Mouse (Mus musculus) liver, embryonic 14.5 days (tissue): Measurements from ENCODE around the gene Kat6b. TPM values are rescaled to one million over a fixed set of nuclear protein-coding genes. Genes with fewer than 3 reads are reported as not detected.
"Not testable (repeated sequence)": the region's sequence is repeated elsewhere in the genome, so short reads cannot be mapped to it uniquely, and the experiment has no call there.

ENCODE experiments used
- ATAC-seq: fragments of 200-750 bp; cut with Nextera tagmentation; 2 replicates; pipeline ENCODE4 v1.8.0; 2017; ENCODE audit warnings: moderate number of reproducible peaks, mild to moderate bottlenecking, moderate library complexity; ENCODE audit not compliant: insufficient read depth
- DNase-seq, 3 experiments: peaks; one replicate each; pipeline ENCODE4 v3.0.0-alpha.2; 2012 to 2013; ENCODE audit warnings: low read depth in 3 of 3, low spot score in 3 of 3
- H3K27ac ChIP-seq: fragments of 300-500 bp; sonication (generic); 2 replicates; pipeline ENCODE4 v1.5.1; 2014; ENCODE audit warnings: moderate library complexity, mild to moderate bottlenecking, control low read depth, inconsistent platforms
- H3K27me3 ChIP-seq: fragments of 300-500 bp; sonication (generic); 2 replicates; pipeline ENCODE4 v1.6.1; 2014; ENCODE audit warnings: mild to moderate bottlenecking, low read length, moderate library complexity; ENCODE audit not compliant: control insufficient read depth, insufficient read depth
- H3K36me3 ChIP-seq: fragments of 300-500 bp; sonication (generic); replicated peaks from 2 replicates; pipeline ENCODE4 v1.6.1; 2014; ENCODE audit warnings: low read depth; ENCODE audit not compliant: control insufficient read depth, insufficient read depth
- H3K4me1 ChIP-seq, 2 experiments: fragments of 200-500 bp in 1 of 2; fragments of 300-500 bp in 1 of 2; sonication (generic) in 1 of 2; replicated peaks; 2 replicates each; pipeline ENCODE4 v1.6.1; 2012 to 2014; ENCODE audit warnings: antibody characterized with exemption in 1 of 2, inconsistent platforms in 1 of 2, low read length in 1 of 2; ENCODE audit not compliant: control insufficient read depth in 2 of 2, insufficient read depth in 2 of 2
- H3K4me2 ChIP-seq: fragments of 300-500 bp; sonication (generic); 2 replicates; pipeline ENCODE4 v1.6.1; 2014; ENCODE audit warnings: low read depth, mild to moderate bottlenecking, control low read depth, moderate library complexity
- H3K4me3 ChIP-seq, 2 experiments: fragments of 200-500 bp in 1 of 2; fragments of 300-500 bp in 1 of 2; sonication (generic) in 1 of 2; 2 replicates each; pipeline ENCODE4 v1.5.1; 2012 to 2014; ENCODE audit warnings: low read depth in 2 of 2, low read length in 2 of 2, mild to moderate bottlenecking in 2 of 2, control low read depth in 1 of 2, inconsistent platforms in 1 of 2, moderate library complexity in 1 of 2; ENCODE audit not compliant: insufficient read depth in 1 of 2
- H3K9ac ChIP-seq: fragments of 300-500 bp; sonication (generic); replicated peaks from 2 replicates; pipeline ENCODE4 v1.6.1; 2014; ENCODE audit warnings: mild to moderate bottlenecking, control low read depth, moderate library complexity
- H3K9me3 ChIP-seq: fragments of 300-500 bp; sonication (generic); 2 replicates; pipeline ENCODE4 v1.6.1; 2016; ENCODE audit warnings: low read length, mixed read lengths; ENCODE audit not compliant: control insufficient read depth
- CTCF ChIP-seq: IDR thresholded peaks from 2 replicates; pipeline ENCODE4 v1.5.1; 2016; ENCODE audit warnings: antibody characterized with exemption, low read depth, control low read depth
- EP300 ChIP-seq: IDR thresholded peaks from 2 replicates; pipeline ENCODE4 v1.6.1; 2016; ENCODE audit warnings: antibody characterized with exemption, low read depth
- WGBS: fragments of 180-500 bp; shearing (Covaris S2); extraction: QIAGEN DNeasy Blood & Tissue Kit; methylation state at CpG from one replicate; pipeline ENCODE4 v1.1.7; 2014; ENCODE audit not compliant: insufficient replicate concordance; 5-methylcytosine and 5-hydroxymethylcytosine counted together
- polyA plus RNA-seq, 2 experiments: library from polyadenylated mRNA; depleted of rRNA in 1 of 2; stranded (reverse) in 1 of 2; unstranded in 1 of 2; fragments of >200 nt; fragmentation: Nextera tagmentation in 1 of 2; extraction: Ambion mirVana in 1 of 2; gene quantifications; 2 replicates each; pipeline versions ENCODE4 v1.2.1 to v1.2.3; 2012 to 2014

Gene Kat6b
- polyA plus RNA-seq, 2 experiments, result 0.93 to 1.4 TPM

DNA sequence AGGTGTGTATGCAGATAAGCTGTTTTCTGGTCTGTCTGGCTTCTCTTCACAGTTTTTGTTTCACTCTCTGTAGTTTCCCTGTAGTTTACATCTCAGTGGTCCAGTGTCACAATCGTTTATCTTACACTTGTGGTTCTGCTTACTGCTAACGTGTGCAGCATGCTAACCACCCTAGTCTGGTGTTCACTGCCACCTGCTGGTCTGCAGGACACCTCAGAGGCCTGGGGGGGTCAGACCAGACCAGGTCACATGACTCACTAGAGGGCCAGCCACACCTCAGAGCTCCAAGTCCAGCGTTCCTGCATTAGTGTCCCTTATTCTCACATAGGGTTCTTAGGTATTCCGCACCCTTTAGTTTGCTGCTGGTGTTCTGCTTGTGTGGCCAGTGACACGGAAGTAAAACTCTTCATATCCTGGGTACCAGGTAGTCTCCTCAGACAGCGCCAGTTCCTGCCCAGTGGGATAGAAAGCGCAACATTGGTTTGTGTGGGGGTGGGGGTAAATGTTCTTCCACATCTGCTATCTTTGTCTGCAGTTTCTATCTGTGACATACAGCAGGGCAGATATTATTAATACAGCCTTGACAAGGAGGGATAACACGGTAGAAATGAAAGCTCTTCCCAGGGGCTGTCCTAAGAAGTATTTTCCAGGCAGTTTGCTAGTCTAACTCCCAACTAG, 181.4 kb downstream of the Kat6b start:
- peak; percentile 57; the same call in 1 of the 2 replicates for ATAC-seq
- no peak overlapping the region for H3K4me3 ChIP-seq
- H3K27ac ChIP-seq, result no peak overlapping the region
- 44% methylated on average over 8 of the region's 8 CpGs for WGBS
- 0 out of 2 replicates have a peak overlapping the region, but pooled peaks have one; percentile 3 for H3K4me2 ChIP-seq
- peak in 2 of 3 experiments; percentile 12 to 14 for DNase-seq
- H3K36me3 ChIP-seq, result no peaks in the 10 kb centered on the region
- no peaks in the 10 kb centered on the region for H3K27me3 ChIP-seq
- H3K9me3 ChIP-seq, result no peaks in the 10 kb centered on the region
- peaks cover 0 to 9% of the 10 kb centered on the region in 2 experiments; a peak in 3 of 4 replicates for H3K4me1 ChIP-seq
- TF ChIP-seq EP300 (no peak), CTCF (peak; percentile 66)
- no peak overlapping the region; the same call in 1 of the 2 replicates for H3K9ac ChIP-seq

DNA sequence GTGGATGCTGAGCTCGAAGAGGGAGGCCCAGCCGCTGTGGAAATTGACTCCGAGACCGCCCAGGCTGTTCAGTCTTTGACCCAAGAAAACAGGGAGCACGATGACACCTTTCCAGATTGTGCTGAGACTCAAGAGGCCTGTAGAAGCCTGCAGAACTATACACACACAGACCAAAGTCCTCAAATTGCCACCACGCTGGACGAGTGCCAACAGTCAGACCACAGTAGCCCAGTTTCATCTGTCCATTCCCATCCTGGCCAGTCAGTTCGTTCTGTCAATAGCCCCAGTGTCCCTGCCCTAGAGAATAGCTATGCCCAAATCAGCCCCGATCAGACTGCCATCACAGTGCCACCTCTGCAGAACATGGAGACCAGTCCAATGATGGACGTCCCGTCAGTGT, 188.0 kb downstream of the Kat6b start:
- WGBS, result 81% methylated on average over 11 of the region's 11 CpGs
- no peak for DNase-seq
- no peak for ATAC-seq

DNA sequence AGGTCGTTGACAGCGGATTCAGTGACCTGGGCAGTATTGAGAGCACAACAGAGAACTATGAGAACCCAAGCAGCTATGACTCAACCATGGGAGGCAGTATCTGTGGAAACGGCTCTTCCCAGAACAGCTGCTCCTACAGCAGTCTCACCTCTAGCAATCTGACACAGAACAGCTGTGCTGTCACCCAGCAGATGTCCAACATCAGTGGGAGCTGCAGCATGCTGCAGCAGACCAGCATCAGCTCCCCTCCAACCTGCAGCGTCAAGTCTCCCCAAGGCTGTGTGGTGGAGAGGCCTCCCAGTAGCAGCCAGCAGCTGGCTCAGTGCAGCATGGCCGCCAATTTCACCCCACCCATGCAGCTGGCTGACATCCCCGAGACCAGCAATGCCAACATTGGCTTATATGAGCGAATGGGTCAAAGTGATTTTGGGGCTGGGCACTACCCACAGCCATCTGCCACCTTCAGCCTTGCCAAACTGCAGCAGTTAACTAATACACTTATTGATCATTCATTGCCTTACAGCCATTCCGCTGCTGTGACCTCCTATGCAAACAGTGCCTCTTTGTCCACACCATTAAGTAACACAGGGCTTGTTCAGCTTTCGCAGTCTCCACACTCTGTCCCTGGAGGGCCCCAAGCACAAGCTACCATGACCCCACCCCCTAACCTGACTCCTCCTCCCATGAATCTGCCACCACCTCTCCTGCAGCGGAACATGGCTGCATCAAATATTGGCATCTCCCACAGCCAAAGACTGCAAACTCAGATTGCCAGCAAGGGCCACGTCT, 188.6 kb downstream of the Kat6b start:
- DNase-seq (no peak), ATAC-seq (no peak)
- H3K27ac ChIP-seq, result no peak overlapping the region
- H3K4me3 ChIP-seq, result no peak overlapping the region
- TF ChIP-seq EP300 (no peak), CTCF (no peak)
- no peaks in the 10 kb centered on the region for H3K27me3 ChIP-seq
- H3K4me2 ChIP-seq, result no peak overlapping the region
- no peak overlapping the region for H3K9ac ChIP-seq
- H3K9me3 ChIP-seq, result no peaks in the 10 kb centered on the region
- H3K36me3 ChIP-seq, result no peaks in the 10 kb centered on the region
- no peaks in the 10 kb centered on the region; a peak in 1 of 4 replicates for H3K4me1 ChIP-seq
- 68% methylated on average over 11 of the region's 11 CpGs for WGBS

More for the DNA sequence above, 188.0 kb downstream of the Kat6b start:
- Histone ChIP-seq H3K4me3 (no peak overlapping the region), H3K9me3 (no peaks in the 10 kb centered on the region), H3K4me1 (no peaks in the 10 kb centered on the region; a peak in 1 of 4 replicates), H3K9ac (no peak overlapping the region), H3K4me2 (no peak overlapping the region), H3K27ac (no peak overlapping the region), H3K36me3 (no peaks in the 10 kb centered on the region), H3K27me3 (no peaks in the 10 kb centered on the region)
- TF ChIP-seq CTCF (no peak), EP300 (no peak)

DNA sequence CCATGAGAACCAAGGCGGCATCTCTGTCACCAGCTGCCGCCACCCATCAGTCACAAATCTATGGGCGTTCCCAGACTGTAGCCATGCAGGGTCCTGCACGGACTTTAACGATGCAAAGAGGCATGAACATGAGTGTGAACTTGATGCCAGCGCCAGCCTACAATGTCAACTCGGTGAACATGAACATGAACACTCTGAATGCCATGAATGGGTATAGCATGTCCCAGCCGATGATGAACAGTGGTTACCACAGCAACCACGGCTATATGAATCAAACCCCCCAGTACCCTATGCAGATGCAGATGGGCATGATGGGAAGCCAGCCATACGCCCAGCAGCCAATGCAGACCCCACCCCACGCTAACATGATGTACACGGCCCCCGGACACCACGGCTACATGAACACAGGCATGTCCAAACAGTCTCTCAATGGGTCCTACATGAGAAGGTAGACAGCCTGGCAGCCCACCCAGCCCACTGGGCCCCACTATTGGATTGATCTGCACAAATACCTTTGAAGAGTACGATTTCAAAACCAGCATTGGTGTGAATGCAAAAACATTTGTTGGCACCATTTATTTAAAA, 189.3 kb downstream of the Kat6b start:
- H3K4me3 ChIP-seq, H3K27me3 ChIP-seq, H3K9me3 ChIP-seq, ATAC-seq, H3K4me1 ChIP-seq, H3K36me3 ChIP-seq, H3K9ac ChIP-seq, DNase-seq, H3K4me2 ChIP-seq, H3K27ac ChIP-seq: not testable (repeated sequence)
- WGBS, result 81% methylated on average over 15 of the region's 15 CpGs

DNA sequence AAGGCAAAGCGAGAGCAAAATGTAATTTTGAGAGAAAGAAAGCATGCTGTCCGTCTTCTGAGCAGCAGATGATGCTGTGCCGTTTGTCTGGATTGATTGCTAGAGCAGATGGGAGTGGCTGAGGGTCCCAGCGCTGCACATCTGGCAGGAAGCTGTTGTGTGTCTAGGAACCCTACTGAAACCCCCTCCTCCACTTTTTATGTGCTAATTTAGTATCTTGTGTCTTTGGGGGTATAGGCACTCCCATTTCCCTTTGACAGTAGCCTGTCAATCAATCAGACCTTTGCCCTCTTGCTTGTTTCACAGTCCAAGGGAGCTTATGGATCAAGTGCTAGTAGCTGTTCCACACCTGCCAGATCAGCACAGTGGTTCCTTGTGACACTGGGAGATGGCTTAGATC, 191.9 kb downstream of the Kat6b start:
- H3K27ac ChIP-seq, result no peak overlapping the region
- 63% methylated on average over 4 of the region's 4 CpGs for WGBS
- no peak overlapping the region for H3K9ac ChIP-seq
- no peaks in the 10 kb centered on the region for H3K27me3 ChIP-seq
- no peak for DNase-seq
- no peaks in the 10 kb centered on the region for H3K9me3 ChIP-seq
- H3K4me1 ChIP-seq, result no peaks in the 10 kb centered on the region; a peak in 1 of 4 replicates
- no peak for ATAC-seq
- TF ChIP-seq CTCF, result no peak
- TF ChIP-seq EP300, result no peak
- H3K36me3 ChIP-seq, result no peaks in the 10 kb centered on the region
- no peak overlapping the region for H3K4me3 ChIP-seq
- no peak overlapping the region for H3K4me2 ChIP-seq
